Mouse (Mus musculus) monocyte, adult 5-6 weeks (primary cell): ENCODE results near the gene Tff3. TPM values are rescaled to one million over a fixed set of nuclear protein-coding genes. Genes with fewer than 3 reads are reported as not detected.
A peak's percentile ranks its signal among the peaks of the same experiment; 100 is the strongest.

Experiments
- ATAC-seq: fragments of 153-309, 156-312 bp; replicated peaks from 2 replicates; pipeline ENCODE4 v1.8.0; 2017; ENCODE audit warnings: mild to moderate bottlenecking; ENCODE audit not compliant: low TSS enrichment, insufficient number of reproducible peaks, severe bottlenecking, poor library complexity, low FRiP score
- total RNA-seq: library from RNA; stranded (forward); fragments of 200-1000, 200-491, 200-594 nt; gene quantifications from 3 replicates; pipeline ENCODE4 v1.2.3, GENCODE M21; 2017

Tff3 gene
- total RNA-seq, 1 experiment from 2014 or later = not detected

DNA sequence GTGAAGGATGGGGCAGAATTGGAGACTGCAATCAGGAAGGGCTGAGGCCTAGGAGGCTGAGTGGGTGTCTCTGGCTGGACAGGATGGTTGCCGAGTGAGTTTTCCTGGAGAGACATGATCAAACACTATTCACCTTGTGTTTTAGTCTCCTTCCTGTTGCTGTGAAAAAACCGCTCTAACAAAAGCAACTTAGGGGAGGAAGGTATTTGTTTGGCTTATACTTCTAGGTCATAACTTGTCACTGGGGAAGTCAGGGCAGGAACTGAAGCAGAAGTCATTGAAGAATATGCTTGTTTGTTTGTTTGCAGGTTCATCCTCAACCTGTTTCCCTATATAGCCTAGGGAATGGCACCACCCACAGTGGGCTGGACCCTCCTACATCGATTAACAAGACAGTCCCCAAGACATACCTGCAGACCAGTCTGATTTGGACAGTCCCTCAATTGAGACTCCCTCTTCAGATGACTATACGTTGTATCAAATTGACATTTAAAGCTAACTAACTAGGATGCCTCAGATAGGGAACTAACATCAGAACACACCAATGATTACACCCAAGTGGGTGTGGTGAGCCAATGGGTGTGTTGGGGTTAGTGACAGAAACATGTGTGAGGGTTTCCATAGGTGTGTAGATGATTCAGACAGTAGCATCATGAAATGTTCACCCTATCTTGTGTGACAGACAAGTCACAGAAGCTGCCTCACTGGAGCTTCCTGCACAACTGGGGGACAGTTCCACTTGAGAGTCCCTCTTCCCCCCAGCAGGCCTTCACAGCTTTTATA, 47.0 kb downstream of the Tff3 start:
- ATAC-seq = peak; percentile 59

DNA sequence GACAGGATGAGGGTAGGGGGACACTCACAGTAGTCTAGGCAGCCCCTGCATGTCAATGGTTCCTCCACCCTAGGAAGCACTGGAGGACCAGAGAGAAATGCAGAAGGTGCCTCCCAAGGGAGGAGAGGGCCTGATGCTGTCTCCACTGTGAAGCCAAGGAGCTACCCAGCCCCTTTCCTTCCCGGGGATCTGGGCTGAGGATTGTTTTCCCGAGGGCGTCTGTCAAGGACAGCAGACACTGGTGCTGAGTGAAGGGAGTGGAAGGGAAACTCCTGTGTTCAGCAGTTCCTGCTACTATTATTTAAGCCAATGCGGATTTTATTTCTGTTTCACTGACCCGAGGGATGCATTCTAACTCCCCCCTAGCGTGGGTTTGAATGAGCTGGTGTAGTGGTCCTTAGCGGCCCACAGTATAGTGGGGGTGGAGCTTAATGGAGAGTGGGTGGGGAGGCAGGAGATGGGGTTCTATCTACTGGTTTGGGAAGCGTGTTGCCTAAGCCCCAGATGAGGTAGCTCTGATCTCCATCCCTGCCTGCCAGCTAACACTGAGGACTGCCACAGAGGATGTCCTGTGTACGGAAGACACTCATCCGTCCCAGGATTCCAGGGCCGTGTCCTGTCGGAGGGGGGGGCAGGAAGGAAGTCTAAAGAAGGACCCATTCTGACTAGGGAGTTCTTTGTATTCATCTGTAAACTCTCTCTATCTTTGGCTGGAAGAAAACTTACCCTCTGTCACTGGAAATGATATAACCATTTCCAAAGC, 50.2 kb downstream of the Tff3 start:
- no peak for ATAC-seq

GRCm38 (mm10) chr17:31078581-31078980, 50.9 kb downstream of the Tff3 start:
- ATAC-seq = peak; percentile 23; the same call in 1 of the 2 replicates

- ATAC-seq = 0 out of 2 replicates have a peak, but pooled peaks have one; percentile 11
Observed at GRCm38 (mm10) chr17:31077561-31077960, 51.9 kb downstream of the Tff3 start.

DNA sequence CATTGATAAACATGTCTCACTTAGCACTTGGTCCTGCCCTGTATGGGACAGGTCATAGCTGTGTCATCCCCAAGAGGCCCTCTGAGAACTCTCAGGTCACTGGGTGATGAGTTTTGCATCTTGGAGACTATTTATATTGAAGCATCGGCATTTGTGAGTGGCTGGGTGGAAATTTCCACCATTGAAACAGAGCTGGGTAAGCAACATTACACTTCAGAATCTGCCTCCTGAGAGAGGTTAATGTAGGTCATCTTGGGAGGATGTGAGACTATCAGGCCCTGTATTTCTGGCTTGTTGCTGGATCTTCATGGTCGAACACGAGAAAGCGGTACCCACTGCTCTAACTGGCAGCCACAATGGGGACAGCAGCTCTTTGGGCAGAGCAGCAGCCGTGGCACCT, 54.0 kb downstream of the Tff3 start:
- ATAC-seq = peak; percentile 32; the same call in 1 of the 2 replicates

Other genes starting within 250 kb of the Tff3 start
- 0.19 TPM in 1 of 3 replicates, not detected in the others for gene Glp1r, start 227.8 kb downstream of the Tff3 start, total RNA-seq
- gene Umodl1, start 175.0 kb downstream of the Tff3 start, total RNA-seq = not detected in 3 replicates
- gene Abcg1, start 72.0 kb downstream of the Tff3 start, total RNA-seq = 67.2 to 83.6 TPM (median 68.0 TPM) in 3 replicates
- not detected in 3 replicates for gene Tff2, start 14.6 kb upstream of the Tff3 start, total RNA-seq
- gene Tff1, start 35.6 kb upstream of the Tff3 start, total RNA-seq = not detected in 3 replicates
- 0.39 TPM in 1 of 3 replicates, not detected in the others for gene Tmprss3, start 69.3 kb upstream of the Tff3 start, total RNA-seq
- gene Ubash3a, start 78.2 kb upstream of the Tff3 start, total RNA-seq = 6.3 to 14.3 TPM (median 9.2 TPM) in 3 replicates
- gene Rsph1, start 147.7 kb upstream of the Tff3 start, total RNA-seq = 1.2 TPM in 1 of 3 replicates, not detected in the others
- 7.3 to 22.9 TPM (median 9.3 TPM) in 3 replicates for gene Slc37a1, start 157.1 kb upstream of the Tff3 start, total RNA-seq